16 mouse cellular contexts compared by ENCODE assay signal in genomic region chr16:5895564-5895963, GRCm38 (mm10). TPM values are rescaled to one million over a fixed set of nuclear protein-coding genes. Genes with fewer than 3 reads are reported as not detected.
"Had no signal": no experiment of that assay in that cellular context is flagged by ENCODE, and none has a peak within 500 bp of the region (broad histone marks: within the 10 kb centered on the region; RNA-seq: fewer than 3 reads in every experiment).

No protein-coding gene starts in this region.

- DNase-seq: forebrain, postnatal 0 days; gastrocnemius, adult 2 months; gastrocnemius, postnatal 10 days; gastrocnemius, postnatal 25 days; heart, adult 18-20 months; heart, postnatal 10 days; heart, postnatal 4 days; kidney, adult 18-20 months; kidney, adult 8-10 months; kidney, postnatal 10 days; kidney, postnatal 25 days; kidney, postnatal 4 days; liver; liver, embryonic 13.5 days had no signal

RNA-seq across cellular contexts. Expression of gene Rbfox1, which starts 10.4 kb away (rescaled TPM):
- total RNA-seq: granulocyte monocyte progenitor cell, adult 5-6 weeks had no signal
- polyA plus RNA-seq: inflammation-experienced regulatory T-cells, adult 6 months had no signal
